Mouse (Mus musculus) embryonic facial prominence, embryonic 14.5 days (tissue): ENCODE measurements around the gene Atxn1. TPM values are rescaled to one million over a fixed set of nuclear protein-coding genes. Genes with fewer than 3 reads are reported as not detected.
A peak's percentile ranks its signal among the peaks of the same experiment; 100 is the strongest.

Experiments
- ATAC-seq: fragments of 200-750 bp; cut with Nextera tagmentation; 2 replicates; pipeline ENCODE4 v1.8.0; 2017; ENCODE audit warnings: low read depth, moderate number of reproducible peaks, moderate TSS enrichment
- DNase-seq: peaks from one replicate; pipeline ENCODE4 v3.0.0-alpha.2; 2015; ENCODE audit warnings: low spot score
- H3K27ac ChIP-seq: fragments of 300-500 bp; sonication (generic); replicated peaks from 2 replicates; pipeline ENCODE4 v1.5.1; 2014; ENCODE audit warnings: low read depth, mild to moderate bottlenecking, low read length, moderate library complexity
- H3K27me3 ChIP-seq: fragments of 300-500 bp; sonication (generic); replicated peaks from 2 replicates; pipeline ENCODE4 v1.6.1; 2014; ENCODE audit warnings: low read length; ENCODE audit not compliant: control insufficient read depth, insufficient read depth
- H3K36me3 ChIP-seq: fragments of 300-500 bp; sonication (generic); 2 replicates; pipeline ENCODE4 v1.6.1; 2014; ENCODE audit warnings: low read length, mixed read lengths; ENCODE audit not compliant: control insufficient read depth, insufficient read depth
- H3K4me1 ChIP-seq: fragments of 300-500 bp; sonication (generic); 2 replicates; pipeline ENCODE4 v1.6.1; 2014; ENCODE audit warnings: antibody characterized with exemption, low read length; ENCODE audit not compliant: control insufficient read depth, insufficient read depth
- H3K4me2 ChIP-seq: fragments of 300-500 bp; sonication (generic); 2 replicates; pipeline ENCODE4 v1.6.1; 2014; ENCODE audit warnings: low read depth, mild to moderate bottlenecking, low read length, moderate library complexity, mixed read lengths
- H3K4me3 ChIP-seq: fragments of 300-500 bp; sonication (generic); 2 replicates; pipeline ENCODE4 v1.5.1; 2014; ENCODE audit warnings: low read depth, mild to moderate bottlenecking, low read length
- H3K9ac ChIP-seq: fragments of 300-500 bp; sonication (generic); 2 replicates; pipeline ENCODE4 v1.6.1; 2014; ENCODE audit warnings: low read depth, mild to moderate bottlenecking, low read length, moderate library complexity, mixed read lengths
- H3K9me3 ChIP-seq: fragments of 300-500 bp; sonication (generic); 2 replicates; pipeline ENCODE4 v1.6.1; 2016; ENCODE audit warnings: low read length; ENCODE audit not compliant: control insufficient read depth
- WGBS: fragments of 180-500 bp; shearing (Covaris S2); extraction: QIAGEN DNeasy Blood & Tissue Kit; methylation state at CpG from one replicate; pipeline ENCODE4 v1.1.7; 2014; 5-methylcytosine and 5-hydroxymethylcytosine counted together
- polyA plus RNA-seq: library from polyadenylated mRNA; unstranded; fragments of >200 nt; fragmentation: Nextera tagmentation; extraction: Ambion mirVana; gene quantifications from 2 replicates; pipeline ENCODE4 v1.2.1, GENCODE M21; 2014

Gene Atxn1
- polyA plus RNA-seq, 1 experiment from 2014 or later = 3.6 TPM

DNA sequence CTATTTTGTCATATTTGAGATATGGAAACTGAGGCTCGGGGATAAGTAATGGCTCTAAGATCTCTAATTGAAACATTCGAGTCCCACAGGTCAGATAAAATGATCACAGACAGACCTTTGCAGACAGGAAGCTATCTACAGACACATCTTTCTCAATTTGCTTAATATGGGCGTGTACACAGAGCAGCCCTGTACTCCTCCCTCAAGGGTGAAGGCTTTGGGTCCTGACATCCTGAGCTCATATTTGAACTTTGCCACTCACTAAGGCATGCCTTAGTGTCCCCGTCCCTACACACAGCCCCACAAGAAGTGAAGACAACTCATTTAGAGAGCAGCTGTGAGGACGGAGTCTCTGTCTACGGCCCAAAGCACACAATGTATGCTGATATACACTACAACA lies 70.6 kb downstream of the Atxn1 start:
- Histone ChIP-seq H3K27ac (no peak overlapping the region), H3K9me3 (no peaks in the 10 kb centered on the region), H3K4me2 (no peak overlapping the region), H3K27me3 (no peaks in the 10 kb centered on the region), H3K4me3 (no peak overlapping the region), H3K9ac (no peak overlapping the region), H3K4me1 (peaks cover 10% of the 10 kb centered on the region), H3K36me3 (no peaks in the 10 kb centered on the region)
- no peak for DNase-seq
- no peak for ATAC-seq
- 76% methylated on average over 6 of the region's 6 CpGs for WGBS

DNA sequence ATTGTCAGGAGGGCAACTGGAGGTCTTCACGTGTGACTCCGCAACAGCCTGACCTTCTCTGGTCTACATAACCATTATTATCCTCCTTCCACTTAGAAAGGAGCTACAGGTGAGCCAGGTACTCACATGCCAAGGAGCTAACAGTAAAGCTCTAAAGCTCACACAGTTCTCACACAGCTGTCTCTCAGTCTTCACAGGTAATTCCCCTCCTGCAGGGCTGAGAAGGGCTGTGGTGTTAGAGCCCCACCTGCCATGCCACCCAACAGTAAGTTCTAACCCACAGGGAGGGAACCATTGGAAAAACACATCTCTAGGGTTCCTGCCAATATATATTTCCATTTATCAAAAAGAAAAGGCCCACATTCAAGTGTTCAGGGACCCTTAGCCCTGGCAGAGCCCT lies 73.7 kb downstream of the Atxn1 start:
- no peak for DNase-seq
- Histone ChIP-seq H3K27me3 (no peaks in the 10 kb centered on the region), H3K9me3 (no peaks in the 10 kb centered on the region), H3K27ac (no peak overlapping the region), H3K36me3 (no peaks in the 10 kb centered on the region), H3K4me3 (no peak overlapping the region), H3K4me2 (no peak overlapping the region), H3K4me1 (peaks cover 10% of the 10 kb centered on the region), H3K9ac (no peak overlapping the region)
- WGBS = 86% methylated on average over 2 of the region's 2 CpGs
- no peak for ATAC-seq

DNA sequence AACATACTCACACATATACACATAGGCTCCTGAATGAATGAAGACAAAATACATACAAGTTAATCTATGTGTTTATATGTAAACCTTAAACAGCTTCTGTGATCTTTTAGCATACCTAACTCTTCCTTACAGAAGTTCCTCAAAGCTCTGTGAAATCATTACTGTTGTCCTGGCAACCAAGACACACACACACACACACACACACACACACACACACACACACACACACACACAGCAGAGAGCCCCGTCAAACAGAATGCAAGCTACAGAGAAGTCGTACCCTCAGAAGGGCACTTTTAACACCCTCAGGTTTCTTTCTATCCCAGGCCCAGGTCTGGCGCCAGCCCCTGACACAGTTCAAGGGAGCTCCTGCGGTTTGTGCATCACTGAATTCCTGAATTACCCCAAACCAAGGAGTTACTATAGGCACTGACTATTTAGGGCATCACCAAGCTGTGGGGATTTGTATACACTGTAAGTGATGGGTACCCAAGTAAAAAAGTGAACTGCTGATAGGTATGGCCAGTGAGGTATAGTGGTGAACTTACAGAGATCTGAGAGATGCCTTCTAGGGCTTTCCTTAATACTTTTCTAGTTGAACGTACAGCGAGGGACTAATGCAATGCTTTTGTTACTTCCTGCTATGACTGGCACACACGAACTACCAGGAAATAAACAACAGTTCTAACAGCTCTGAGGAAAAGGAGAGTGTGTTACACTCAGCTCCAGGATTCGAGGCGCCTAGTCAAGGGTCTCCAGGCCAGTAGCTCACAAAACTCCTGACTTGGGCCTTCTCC lies 75.7 kb downstream of the Atxn1 start:
- WGBS = 66% methylated on average over 9 of the region's 9 CpGs
- H3K4me2 ChIP-seq = no peak overlapping the region
- H3K36me3 ChIP-seq = no peaks in the 10 kb centered on the region
- H3K9me3 ChIP-seq = no peaks in the 10 kb centered on the region
- no peaks in the 10 kb centered on the region for H3K27me3 ChIP-seq
- no peak overlapping the region for H3K9ac ChIP-seq
- ATAC-seq (no peak), DNase-seq (no peak)
- no peak overlapping the region for H3K4me3 ChIP-seq
- peaks cover 6% of the 10 kb centered on the region; the same call in 1 of the 2 replicates for H3K4me1 ChIP-seq
- H3K27ac ChIP-seq = no peak overlapping the region

DNA sequence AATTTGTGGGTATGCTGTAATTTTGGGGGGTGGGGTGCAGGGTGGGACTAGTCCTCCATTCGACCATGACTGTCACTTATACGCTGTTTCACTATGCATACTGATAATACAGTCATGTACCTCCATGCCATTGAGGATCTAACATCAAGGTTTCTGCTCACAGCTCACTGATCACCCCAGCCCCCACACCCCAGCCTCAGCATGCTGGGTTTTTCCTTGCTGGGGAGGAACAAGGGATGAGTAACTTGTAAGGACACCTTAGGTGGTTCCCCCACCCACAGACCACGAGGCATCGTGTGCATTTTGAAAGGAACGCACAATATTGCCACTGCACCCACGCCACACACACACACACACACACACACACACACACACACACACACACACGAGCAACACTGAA lies 79.9 kb downstream of the Atxn1 start:
- peaks cover 32% of the 10 kb centered on the region for H3K4me1 ChIP-seq
- no peak for ATAC-seq
- no peak overlapping the region for H3K4me2 ChIP-seq
- H3K9ac ChIP-seq = no peak overlapping the region
- H3K27ac ChIP-seq = no peak overlapping the region
- no peaks in the 10 kb centered on the region for H3K9me3 ChIP-seq
- WGBS = 78% methylated on average over 7 of the region's 7 CpGs
- H3K36me3 ChIP-seq = no peaks in the 10 kb centered on the region
- DNase-seq = no peak
- no peak overlapping the region for H3K4me3 ChIP-seq
- H3K27me3 ChIP-seq = no peaks in the 10 kb centered on the region

DNA sequence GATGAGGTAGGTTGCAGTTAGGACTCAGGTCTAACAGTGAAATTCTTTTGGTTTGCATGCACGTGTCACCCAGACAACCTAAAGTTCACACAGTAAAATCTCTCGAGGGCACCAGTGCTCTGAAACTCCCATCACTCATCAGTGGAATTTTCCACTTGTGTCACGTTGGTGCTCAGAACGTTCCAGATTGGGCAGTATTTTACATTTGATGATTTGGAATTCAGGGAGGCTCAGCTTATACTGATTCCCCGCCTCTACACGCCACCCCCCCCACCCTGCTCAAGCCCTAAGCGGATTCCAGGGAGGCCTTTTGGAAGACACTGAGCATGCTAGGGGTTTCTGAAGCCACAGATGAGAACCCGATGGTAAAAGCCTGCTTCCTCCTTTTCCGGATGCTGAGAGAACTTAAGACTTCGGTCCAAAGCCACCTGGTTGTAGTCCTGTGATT lies 81.0 kb downstream of the Atxn1 start:
- Histone ChIP-seq H3K36me3 (no peaks in the 10 kb centered on the region), H3K9me3 (no peaks in the 10 kb centered on the region), H3K4me1 (peaks cover 37% of the 10 kb centered on the region), H3K4me2 (no peak overlapping the region), H3K27me3 (no peaks in the 10 kb centered on the region), H3K27ac (no peak overlapping the region), H3K9ac (no peak overlapping the region), H3K4me3 (no peak overlapping the region)
- ATAC-seq (no peak), DNase-seq (no peak)
- 66% methylated on average over 10 of the region's 10 CpGs for WGBS

DNA sequence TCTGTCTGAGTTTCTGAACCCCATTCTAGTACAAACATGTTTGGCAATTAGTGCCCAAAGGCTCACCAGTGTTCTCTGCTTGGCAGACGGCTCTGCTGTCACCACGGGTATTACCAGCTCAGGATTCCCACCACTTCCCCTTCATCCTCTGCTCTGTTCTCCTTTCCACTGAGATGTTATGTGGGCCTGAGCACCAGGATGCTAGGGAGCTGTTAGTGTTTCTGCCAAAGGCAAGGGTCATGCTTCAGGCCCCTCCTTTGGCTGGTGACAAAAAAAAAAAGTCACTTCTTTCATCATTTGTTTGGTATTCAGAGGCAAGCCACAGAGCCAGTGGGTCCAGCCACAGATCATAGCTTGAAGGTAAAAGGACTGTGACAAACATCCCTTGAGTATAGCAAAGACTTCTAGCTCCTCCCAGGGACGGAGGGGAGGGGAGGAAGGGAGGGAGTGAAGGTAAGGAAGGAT lies 81.8 kb downstream of the Atxn1 start:
- H3K9ac ChIP-seq = no peak overlapping the region
- no peak overlapping the region for H3K4me2 ChIP-seq
- ATAC-seq (no peak), DNase-seq (no peak)
- H3K9me3 ChIP-seq = no peaks in the 10 kb centered on the region
- H3K27me3 ChIP-seq = no peaks in the 10 kb centered on the region
- H3K4me3 ChIP-seq = no peak overlapping the region
- peaks cover 37% of the 10 kb centered on the region for H3K4me1 ChIP-seq
- H3K27ac ChIP-seq = no peak overlapping the region
- H3K36me3 ChIP-seq = no peaks in the 10 kb centered on the region
- 45% methylated on average over 3 of the region's 3 CpGs for WGBS

DNA sequence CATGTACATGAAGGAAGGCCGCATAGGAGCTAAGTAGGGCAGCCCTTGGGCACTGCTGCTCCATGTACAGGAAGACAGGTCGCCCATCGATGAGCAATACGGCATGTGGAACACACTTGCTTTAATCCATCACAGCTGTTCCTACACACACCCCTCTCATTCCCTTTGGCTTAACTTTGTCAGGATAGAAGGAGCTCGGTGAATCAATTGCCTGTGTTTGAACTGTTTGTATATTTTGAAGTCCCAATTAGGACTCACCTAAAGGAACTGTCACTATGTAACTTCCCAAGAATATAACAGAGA lies 84.3 kb downstream of the Atxn1 start:
- H3K27me3 ChIP-seq = no peaks in the 10 kb centered on the region
- H3K4me3 ChIP-seq = no peak overlapping the region
- DNase-seq (no peak), ATAC-seq (no peak)
- no peaks in the 10 kb centered on the region for H3K36me3 ChIP-seq
- H3K27ac ChIP-seq = no peak overlapping the region
- no peaks in the 10 kb centered on the region for H3K9me3 ChIP-seq
- H3K4me1 ChIP-seq = peaks cover 32% of the 10 kb centered on the region
- whole genome bisulfite sequencing = 32% methylated on average over 5 of the region's 5 CpGs
- H3K9ac ChIP-seq = no peak overlapping the region
- no peak overlapping the region for H3K4me2 ChIP-seq

- Histone ChIP-seq H3K27me3 (no peaks in the 10 kb centered on the region), H3K27ac (no peak overlapping the region), H3K4me2 (no peak overlapping the region), H3K9me3 (no peaks in the 10 kb centered on the region), H3K36me3 (no peaks in the 10 kb centered on the region), H3K4me3 (no peak overlapping the region), H3K4me1 (peaks cover 32% of the 10 kb centered on the region), H3K9ac (no peak overlapping the region)
- ATAC-seq (no peak), DNase-seq (peak; percentile 73)
- WGBS = 47% methylated on average over 14 of the region's 14 CpGs
Measured at GRCm38 (mm10) chr13:45879746-45880542, 84.9 kb downstream of the Atxn1 start.
